Mouse (Mus musculus) left cerebral cortex, postnatal 25 days (tissue): ENCODE measurements around the gene Dhrs7c. TPM values are rescaled to one million over a fixed set of nuclear protein-coding genes. Genes with fewer than 3 reads are reported as not detected.

ENCODE experiments used
- DNase-seq, 2 experiments: peaks; one replicate each; pipeline ENCODE4 v3.0.0; 2022; ENCODE audit warnings: low spot score in 2 of 2, mixed read lengths in 1 of 2
- intact Hi-C: fragments of 180-260 bp; cut with DNase I; formaldehyde crosslinking; loops from one replicate; pipeline ENCODE4 v1.15.1; 2025
- total RNA-seq, 2 experiments: library from RNA; stranded (reverse); gene quantifications; 2 replicates each; pipeline ENCODE4 v1.2.3; 2021

The Dhrs7c gene
- under 1 TPM in 1 of 2 experiments, not detected in 1; 0.85 TPM for total RNA-seq

GRCm38 (mm10) chr11:67797931-67798330, at the start of gene Dhrs7c:
Dhrs7c (plus strand) TSS chr11:67798187.
- DNase-seq = no peak
- intact Hi-C loops = no loop called here

GRCm38 (mm10) chr11:67756287-67756686, 41.7 kb upstream of the Dhrs7c start:
- intact Hi-C loops = no loop called here
- no peak for DNase-seq

GRCm38 (mm10) chr11:67757373-67758167, 40.4 kb upstream of the Dhrs7c start:
- intact Hi-C loops = no loop called here
- no peak for DNase-seq

GRCm38 (mm10) chr11:67771053-67771452, 26.9 kb upstream of the Dhrs7c start, which contains the start of gene Glp2r:
Glp2r (minus strand) TSS chr11:67771153.
- DNase-seq = no peak
- intact Hi-C loops = loop anchor here (5.0 kb wide), 1 partner anchor 89 kb away; no protein-coding TSS in a partner anchor

GRCm38 (mm10) chr11:67771691-67772090, 26.3 kb upstream of the Dhrs7c start:
- intact Hi-C loops = loop anchor here (5.0 kb wide), 1 partner anchor 89 kb away; no protein-coding TSS in a partner anchor

GRCm38 (mm10) chr11:67772577-67772976, 25.4 kb upstream of the Dhrs7c start:
- intact Hi-C loops = loop anchor here (5.0 kb wide), 1 partner anchor 90 kb away; no protein-coding TSS in a partner anchor
- DNase-seq = peak; percentile 77 to 85

More at GRCm38 (mm10) chr11:67771691-67772090, 26.3 kb upstream of the Dhrs7c start:
- no peak for DNase-seq

GRCm38 (mm10) chr11:67774379-67774778, 23.6 kb upstream of the Dhrs7c start, which contains the start of gene Gsg1l2:
Gsg1l2 (plus strand) TSS chr11:67774608.
- intact Hi-C loops = loop anchor here (5.0 kb wide), 1 partner anchor 92 kb away; no protein-coding TSS in a partner anchor
- DNase-seq = no peak

GRCm38 (mm10) chr11:67790182-67790581, 7.8 kb upstream of the Dhrs7c start:
- intact Hi-C loops = no loop called here
- DNase-seq = no peak

GRCm38 (mm10) chr11:67800130-67800723, 2.2 kb downstream of the Dhrs7c start:
- intact Hi-C loops = no loop called here
- DNase-seq = no peak

- intact Hi-C loops = no loop called here
- DNase-seq = peak in 1 of 2 experiments; percentile 75
These were observed 3.2 kb downstream of the Dhrs7c start for GRCm38 (mm10) chr11:67801169-67801568.

GRCm38 (mm10) chr11:67805538-67805937, 7.6 kb downstream of the Dhrs7c start:
- intact Hi-C loops = no loop called here
- DNase-seq = no peak

GRCm38 (mm10) chr11:67806832-67807597, 9.0 kb downstream of the Dhrs7c start:
- intact Hi-C loops = no loop called here
- no peak for DNase-seq

GRCm38 (mm10) chr11:67808051-67808450, 10.1 kb downstream of the Dhrs7c start:
- DNase-seq = peak; percentile 10 to 58
- intact Hi-C loops = no loop called here

- intact Hi-C loops = loop anchor here (10.0 kb wide), 1 partner anchor 337 kb away; no protein-coding TSS in a partner anchor
- peak; percentile 26 to 45 for DNase-seq
These were observed 13.5 kb downstream of the Dhrs7c start for GRCm38 (mm10) chr11:67811535-67811934.

GRCm38 (mm10) chr11:67819604-67820003, 21.6 kb downstream of the Dhrs7c start:
- DNase-seq = peak; percentile 37 to 71
- intact Hi-C loops = loop anchor here (2.0 to 10.0 kb wide), 5 partner anchors 68 to 585 kb away; partner anchors contain the start of gene Ntn1

- peak; percentile 41 to 65 for DNase-seq
- intact Hi-C loops = loop anchor here (2.0 to 10.0 kb wide), 4 partner anchors 67 to 585 kb away; partner anchors contain the start of gene Ntn1
These were observed 22.2 kb downstream of the Dhrs7c start for GRCm38 (mm10) chr11:67820221-67820620.

GRCm38 (mm10) chr11:67821560-67821959, 23.6 kb downstream of the Dhrs7c start:
- intact Hi-C loops = loop anchor here (2.0 to 10.0 kb wide), 4 partner anchors 66 to 583 kb away; partner anchors contain the start of gene Ntn1
- DNase-seq = peak; percentile 31 to 87

- intact Hi-C loops = loop anchor here (10.0 kb wide), 1 partner anchor 576 kb away; the partner anchor contains the start of gene Ntn1
These were observed 30.5 kb downstream of the Dhrs7c start for GRCm38 (mm10) chr11:67828360-67829059.

GRCm38 (mm10) chr11:67829530-67829929, 31.5 kb downstream of the Dhrs7c start:
- no peak for DNase-seq
- intact Hi-C loops = loop anchor here (10.0 kb wide), 1 partner anchor 575 kb away; the partner anchor contains the start of gene Ntn1

More at GRCm38 (mm10) chr11:67828360-67829059, 30.5 kb downstream of the Dhrs7c start:
- no peak for DNase-seq
